In genomic region chr4:125364011-125364410, GRCm38 (mm10) we compare ENCODE assay signal across 21 mouse cellular contexts.
DNase-seq lines count a peak whose midpoint lies in the region; ATAC-seq lines count a peak whose summit lies in the region.
"Had no signal": no experiment of that assay in that cellular context is flagged by ENCODE, and none has a peak within 500 bp of the region (broad histone marks: within the 10 kb centered on the region; RNA-seq: fewer than 3 reads in every experiment).

No protein-coding gene starts in this region.

- no peaks in the 10 kb centered on the region for H3K9me3 ChIP-seq in hindbrain, embryonic 12.5 days (replicated peaks)
- no peaks in the 10 kb centered on the region for H3K9me3 ChIP-seq in hindbrain, embryonic 16.5 days (ENCODE audit: control insufficient read depth, low read length)
- no peaks in the 10 kb centered on the region for H3K9me3 ChIP-seq in midbrain, embryonic 15.5 days
- H3K9me3 ChIP-seq: heart, embryonic 15.5 days; limb, embryonic 13.5 days; liver, embryonic 13.5 days; neural tube, embryonic 15.5 days had no signal

- WGBS in hindbrain, embryonic 12.5 days: 59% methylated on average over 9 of the region's 9 CpGs
- WGBS in hindbrain, embryonic 16.5 days: 36% methylated on average over 9 of the region's 9 CpGs
- 31% methylated on average over 9 of the region's 9 CpGs for WGBS in midbrain, embryonic 15.5 days

- H3K36me3 ChIP-seq in hindbrain, embryonic 12.5 days: no peaks in the 10 kb centered on the region
- no peaks in the 10 kb centered on the region for H3K36me3 ChIP-seq in hindbrain, embryonic 16.5 days (ENCODE audit: control insufficient read depth, insufficient read depth, low read length)
- H3K36me3 ChIP-seq in midbrain, embryonic 15.5 days (replicated peaks): no peaks in the 10 kb centered on the region
- H3K36me3 ChIP-seq: heart, embryonic 15.5 days; limb, embryonic 13.5 days; liver, embryonic 13.5 days; neural tube, embryonic 15.5 days had no signal

- DNase-seq in cerebellum, postnatal 14 days: peak; percentile 20 to 30
- DNase-seq in cerebellum, adult 11-12 months: no peak
- DNase-seq in Muller cell, postnatal 12 days (ENCODE audit: inconsistent ontology term): peak; percentile 22
- DNase-seq in thymus, postnatal 4 days: no peak
- no peak for DNase-seq in frontal cortex, postnatal 36 days (ENCODE audit: low spot score in 2 of 2)
- DNase-seq: adrenal gland, postnatal 25 days; heart, postnatal 36 days; kidney, adult 8-10 months; kidney, postnatal 14 days; layer of hippocampus, postnatal 36 days; liver, embryonic 13.5 days; lung, adult 2 months; lung, postnatal 14 days; thymus, adult 18-20 months; thymus, postnatal 36 days had no signal

- H3K4me3 ChIP-seq in hindbrain, embryonic 12.5 days: no peak overlapping the region
- no peak overlapping the region for H3K4me3 ChIP-seq in hindbrain, embryonic 16.5 days (ENCODE audit: low read length)
- no peak overlapping the region for H3K4me3 ChIP-seq in midbrain, embryonic 15.5 days
- H3K4me3 ChIP-seq: heart, embryonic 15.5 days; limb, embryonic 13.5 days; liver, embryonic 13.5 days; neural tube, embryonic 15.5 days had no signal

- H3K4me1 ChIP-seq in hindbrain, embryonic 12.5 days: peaks cover 10% of the 10 kb centered on the region; the same call in 1 of the 2 replicates
- peaks cover 2% of the 10 kb centered on the region; the same call in 1 of the 2 replicates for H3K4me1 ChIP-seq in hindbrain, embryonic 16.5 days (ENCODE audit: control insufficient read depth, insufficient read depth, low read depth, low read length)
- H3K4me1 ChIP-seq in midbrain, embryonic 15.5 days: peaks cover 9% of the 10 kb centered on the region
- H3K4me1 ChIP-seq: heart, embryonic 15.5 days; limb, embryonic 13.5 days; liver, embryonic 13.5 days had no signal

- no peak overlapping the region for H3K4me2 ChIP-seq in hindbrain, embryonic 12.5 days (replicated peaks)
- H3K4me2 ChIP-seq in hindbrain, embryonic 16.5 days (ENCODE audit: low read length): no peak overlapping the region
- no peak overlapping the region for H3K4me2 ChIP-seq in midbrain, embryonic 15.5 days
- H3K4me2 ChIP-seq: heart, embryonic 15.5 days; limb, embryonic 13.5 days; liver, embryonic 13.5 days; neural tube, embryonic 15.5 days had no signal

- peak overlapping the region; percentile 48 for H3K27ac ChIP-seq in hindbrain, embryonic 12.5 days
- no peak overlapping the region for H3K27ac ChIP-seq in hindbrain, embryonic 16.5 days (ENCODE audit: low read depth, low read length)
- 0 out of 2 replicates have a peak overlapping the region, but pooled peaks have one; percentile 14 for H3K27ac ChIP-seq in midbrain, embryonic 15.5 days
- H3K27ac ChIP-seq: heart, embryonic 15.5 days; limb, embryonic 13.5 days; liver, embryonic 13.5 days; neural tube, embryonic 15.5 days had no signal

- no peak overlapping the region for H3K9ac ChIP-seq in hindbrain, embryonic 12.5 days
- no peak overlapping the region for H3K9ac ChIP-seq in hindbrain, embryonic 16.5 days (ENCODE audit: low read depth, low read length)
- no peak overlapping the region for H3K9ac ChIP-seq in midbrain, embryonic 15.5 days
- H3K9ac ChIP-seq: heart, embryonic 15.5 days; limb, embryonic 13.5 days; liver, embryonic 13.5 days; neural tube, embryonic 15.5 days had no signal

- ATAC-seq in hindbrain, embryonic 12.5 days (ENCODE audit: low FRiP score): no peak
- no peak for ATAC-seq in hindbrain, embryonic 16.5 days
- no peak for ATAC-seq in midbrain, embryonic 15.5 days (replicated peaks)

- no peaks in the 10 kb centered on the region for H3K27me3 ChIP-seq in hindbrain, embryonic 12.5 days
- H3K27me3 ChIP-seq in hindbrain, embryonic 16.5 days (replicated peaks; ENCODE audit: control insufficient read depth, insufficient read depth, low read length): no peaks in the 10 kb centered on the region
- H3K27me3 ChIP-seq in midbrain, embryonic 15.5 days (replicated peaks): no peaks in the 10 kb centered on the region
- H3K27me3 ChIP-seq: heart, embryonic 15.5 days; liver, embryonic 13.5 days; neural tube, embryonic 15.5 days had no signal

Comparison
In these comparisons a context has a peak if more than half of its experiments do, and no peak if none do; other contexts are left out.
1. DNase-seq: peak in cerebellum, postnatal 14 days (2 of 2) and Muller cell, postnatal 12 days (single experiment); none in cerebellum, adult 11-12 months (single experiment), thymus, postnatal 4 days (single experiment) and frontal cortex, postnatal 36 days (0 of 2).